Mouse (Mus musculus): ENCODE data around the gene Mdh1b.

GRCm38 (mm10) chr1:63708876-63709275, 21.2 kb downstream of the Mdh1b start:
- TF ChIP-seq CTCF (IDR thresholded peaks at IDR 0.05; ENCODE audit: control insufficient read depth, insufficient read depth, low read length) (no peak), POLR2A (IDR thresholded peaks at IDR 0.05; ENCODE audit: borderline replicate concordance, control insufficient read depth, low read depth, low read length) (no peak)
